Mouse (Mus musculus): ENCODE results near the gene Snx10.

DNA sequence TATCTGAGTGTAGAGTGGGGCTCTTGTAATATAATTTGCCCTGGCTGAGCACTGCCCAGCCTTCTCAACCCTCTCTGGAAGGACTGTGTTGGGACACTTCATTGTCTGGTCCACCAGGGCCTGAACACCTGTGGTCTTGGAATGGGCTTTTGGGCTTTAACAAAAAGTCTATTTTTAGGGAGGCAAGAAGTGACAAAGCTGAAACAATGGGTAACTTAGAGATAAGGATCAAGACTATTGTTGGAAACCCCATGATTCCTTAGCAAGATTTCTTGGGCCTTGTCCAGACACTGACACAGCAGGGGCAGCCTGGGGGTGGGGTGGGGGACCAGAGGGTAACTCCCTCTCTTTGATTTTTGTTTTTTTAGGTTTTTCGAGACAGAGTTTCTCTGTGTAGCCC lies 12.8 kb upstream of the Snx10 start:
- TF ChIP-seq HCFC1 (IDR thresholded peaks at IDR 0.05; ENCODE audit: borderline replicate concordance, insufficient read depth, low read length) (no peak), CHD2 (IDR thresholded peaks at IDR 0.05; ENCODE audit: low read depth, low read length) (no peak)

All from ES-E14 (cell line).